Mouse (Mus musculus) bone marrow, adult 2 months (tissue): ENCODE results near the gene Exoc3l2.

Experiments
- CTCF ChIP-seq: fragments of 200-500 bp; IDR thresholded peaks from 2 replicates; pipeline ENCODE4 v1.5.1; 2011; ENCODE audit warnings: low read length, control low read depth; ENCODE audit not compliant: control insufficient read depth, insufficient read depth
- POLR2A ChIP-seq: fragments of 200-500 bp; IDR thresholded peaks from 2 replicates; pipeline ENCODE4 v1.6.1; 2011; ENCODE audit warnings: low read depth, mild to moderate bottlenecking, control low read depth, low read length, borderline replicate concordance; ENCODE audit not compliant: control insufficient read depth

DNA sequence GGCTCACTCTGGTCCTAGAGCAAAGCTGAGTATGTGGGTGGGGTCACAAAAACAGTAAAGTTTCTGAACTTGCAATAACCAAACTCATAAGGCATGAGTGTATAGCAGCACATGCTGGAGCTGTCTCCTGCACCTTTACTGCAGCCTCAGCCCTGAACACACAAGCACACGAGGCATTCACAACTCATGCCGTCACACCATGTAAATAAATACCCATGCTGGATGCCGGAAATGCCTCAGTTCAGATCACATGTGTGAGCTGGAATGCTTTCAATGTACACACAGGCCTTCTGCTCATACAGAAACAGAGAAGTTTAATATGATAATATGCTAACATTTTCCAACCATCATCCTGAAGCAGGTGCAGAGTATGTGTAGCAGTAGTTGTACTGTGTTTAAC is 82.9 kb downstream of the Exoc3l2 start:
- TF ChIP-seq CTCF (no peak), POLR2A (no peak)
